Mouse (Mus musculus) hindbrain, postnatal 0 days (tissue): ENCODE data around the gene Srrm1. TPM values are rescaled to one million over a fixed set of nuclear protein-coding genes. Genes with fewer than 3 reads are reported as not detected.
"Not testable (repeated sequence)": the region's sequence is repeated elsewhere in the genome, so short reads cannot be mapped to it uniquely, and the experiment has no call there.

Source experiments
- ATAC-seq: fragments of 200-750 bp; cut with Nextera tagmentation; 2 replicates; pipeline ENCODE4 v1.8.0; 2017; ENCODE audit warnings: mild to moderate bottlenecking, moderate TSS enrichment, moderate library complexity
- DNase-seq: peaks from one replicate; pipeline ENCODE4 v3.0.0-alpha.2; 2015; ENCODE audit warnings: low spot score
- H3K27ac ChIP-seq: fragments of 300-500 bp; sonication (generic); 2 replicates; pipeline ENCODE4 v1.5.1; 2014; ENCODE audit warnings: mild to moderate bottlenecking
- H3K27me3 ChIP-seq: fragments of 300-500 bp; sonication (generic); 2 replicates; pipeline ENCODE4 v1.6.1; 2014; ENCODE audit warnings: low read length, mixed read lengths; ENCODE audit not compliant: insufficient read depth
- H3K36me3 ChIP-seq: fragments of 300-500 bp; sonication (generic); 2 replicates; pipeline ENCODE4 v1.6.1; 2014; ENCODE audit warnings: low read length, mixed read lengths; ENCODE audit not compliant: insufficient read depth
- H3K4me1 ChIP-seq: fragments of 300-500 bp; sonication (generic); 2 replicates; pipeline ENCODE4 v1.6.1; 2014; ENCODE audit warnings: antibody characterized with exemption, low read length, mixed read lengths; ENCODE audit not compliant: insufficient read depth
- H3K4me2 ChIP-seq: fragments of 300-500 bp; sonication (generic); 2 replicates; pipeline ENCODE4 v1.6.1; 2014; ENCODE audit warnings: low read depth, mild to moderate bottlenecking, low read length, moderate library complexity, mixed read lengths
- H3K4me3 ChIP-seq: fragments of 300-500 bp; sonication (generic); 2 replicates; pipeline ENCODE4 v1.5.1; 2014; ENCODE audit warnings: low read length
- H3K9ac ChIP-seq: fragments of 300-500 bp; sonication (generic); replicated peaks from 2 replicates; pipeline ENCODE4 v1.6.1; 2014; ENCODE audit warnings: mild to moderate bottlenecking, low read length, moderate library complexity, mixed read lengths
- H3K9me3 ChIP-seq: fragments of 300-500 bp; sonication (generic); 2 replicates; pipeline ENCODE4 v1.6.1; 2016; ENCODE audit warnings: low read length, mixed read lengths
- CTCF ChIP-seq: IDR thresholded peaks from 2 replicates; pipeline ENCODE4 v1.5.1; 2016; ENCODE audit warnings: antibody characterized with exemption, control low read depth, low read depth
- WGBS: fragments of 180-500 bp; shearing (Covaris S2); extraction: QIAGEN DNeasy Blood & Tissue Kit; methylation state at CpG from one replicate; pipeline ENCODE4 v1.1.7; 2014; 5-methylcytosine and 5-hydroxymethylcytosine counted together
- polyA plus RNA-seq: library from polyadenylated mRNA; unstranded; fragments of >200 nt; fragmentation: Nextera tagmentation; extraction: Ambion mirVana; gene quantifications from 2 replicates; pipeline ENCODE4 v1.2.1, GENCODE M21; 2015
- total RNA-seq: library from RNA; depleted of rRNA; stranded (reverse); fragments of >200 nt; gene quantifications from 2 replicates; pipeline ENCODE4 v1.2.3, GENCODE M21; 2014

The Srrm1 gene
- total and polyA plus RNA-seq, 2 experiments from 2014 or later, result 21.2 to 173 TPM

GRCm38 (mm10) chr4:135282651-135283290 is 70.3 kb downstream of the Srrm1 start:
- 49% methylated on average over 13 of the region's 13 CpGs for WGBS
- H3K27me3 ChIP-seq, result no peaks in the 10 kb centered on the region

DNA sequence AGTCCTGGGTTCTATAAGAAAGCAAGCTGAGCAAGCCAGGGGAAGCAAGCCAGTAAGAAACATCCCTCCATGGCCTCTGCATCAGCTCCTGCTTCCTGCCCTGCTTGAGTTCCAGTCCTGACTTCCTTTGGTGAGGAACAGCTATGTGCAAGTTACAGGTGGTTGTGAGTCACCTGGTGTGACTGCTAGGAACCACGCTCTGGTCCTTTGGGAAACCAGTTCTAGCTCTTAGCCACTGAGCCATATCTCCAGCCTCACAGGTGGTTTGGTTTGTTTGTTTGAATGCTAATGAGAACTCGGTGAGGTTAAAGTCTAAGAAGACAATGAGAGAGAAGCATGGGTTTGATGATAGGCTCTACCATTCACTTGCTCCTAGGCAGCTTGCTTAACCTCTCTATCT is 73.1 kb downstream of the Srrm1 start:
- 74% methylated on average over 2 of the region's 2 CpGs for WGBS
- H3K4me2 ChIP-seq, ATAC-seq: not testable (repeated sequence)

More at GRCm38 (mm10) chr4:135282651-135283290, 70.3 kb downstream of the Srrm1 start:
- Histone ChIP-seq H3K4me2 (no peak overlapping the region), H3K4me3 (no peak overlapping the region), H3K27ac (no peak overlapping the region), H3K4me1 (0 out of 2 replicates have a peak, but pooled peaks cover 8% of the 10 kb centered on the region), H3K9ac (no peak overlapping the region), H3K9me3 (no peaks in the 10 kb centered on the region), H3K36me3 (no peaks in the 10 kb centered on the region)
- DNase-seq (peak; percentile 43), ATAC-seq (no peak)
- TF ChIP-seq CTCF, result no peak

DNA sequence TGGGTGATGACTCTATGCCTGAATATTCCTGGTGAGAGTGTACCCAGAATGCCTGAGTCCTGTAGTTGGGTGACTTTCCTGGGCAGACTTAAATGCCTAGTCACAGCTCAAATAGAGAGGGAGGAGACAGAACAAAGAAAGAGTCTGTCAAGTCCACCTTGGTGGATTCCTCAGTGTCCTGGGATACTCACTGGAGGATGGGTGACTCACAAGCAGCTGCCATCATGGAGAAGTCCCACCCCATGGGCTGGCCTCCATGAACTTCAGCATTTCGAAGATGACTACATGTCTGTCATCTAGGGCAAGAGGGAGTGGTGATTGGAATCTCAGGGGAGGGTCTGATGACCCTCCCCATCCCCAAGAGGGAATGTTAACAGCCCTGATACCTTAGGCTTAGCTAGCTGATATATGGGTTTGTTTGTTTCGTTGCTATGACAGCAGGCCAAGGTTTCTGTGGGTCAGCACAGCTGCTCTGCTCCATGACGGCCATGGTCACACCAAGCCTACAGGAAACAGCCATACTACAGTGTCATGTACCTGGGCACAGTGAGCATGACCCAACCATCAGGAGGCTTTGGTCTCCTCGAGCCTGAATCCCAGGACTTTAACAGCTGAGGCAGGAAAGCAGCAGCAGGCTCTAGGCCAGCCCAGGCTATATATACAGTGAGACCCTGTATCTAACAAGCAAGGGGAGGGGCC is 76.3 kb downstream of the Srrm1 start:
- H3K4me3 ChIP-seq, result no peak overlapping the region
- no peaks in the 10 kb centered on the region for H3K4me1 ChIP-seq
- no peak overlapping the region for H3K27ac ChIP-seq
- ATAC-seq (no peak), DNase-seq (no peak)
- no peaks in the 10 kb centered on the region for H3K27me3 ChIP-seq
- 68% methylated on average over 4 of the region's 4 CpGs for WGBS
- no peaks in the 10 kb centered on the region for H3K9me3 ChIP-seq
- no peak for TF ChIP-seq CTCF
- H3K4me2 ChIP-seq, result no peak overlapping the region
- H3K9ac ChIP-seq, result no peak overlapping the region
- no peaks in the 10 kb centered on the region for H3K36me3 ChIP-seq

More for the DNA sequence above, 73.1 kb downstream of the Srrm1 start:
- not testable (repeated sequence) for H3K4me3 ChIP-seq, DNase-seq, H3K9me3 ChIP-seq, H3K9ac ChIP-seq, H3K27ac ChIP-seq, H3K27me3 ChIP-seq, H3K4me1 ChIP-seq, H3K36me3 ChIP-seq

GRCm38 (mm10) chr4:135274761-135275160 is 78.4 kb downstream of the Srrm1 start:
- 67% methylated on average over 7 of the region's 7 CpGs for WGBS
- no peak for DNase-seq

GRCm38 (mm10) chr4:135273307-135273682 is 79.8 kb downstream of the Srrm1 start:
- Histone ChIP-seq H3K27ac (peak overlapping the region; percentile 45; the same call in 1 of the 2 replicates), H3K9ac (peak overlapping the region; percentile 76; the same call in 1 of the 2 replicates), H3K27me3 (no peaks in the 10 kb centered on the region)

More at GRCm38 (mm10) chr4:135274761-135275160, 78.4 kb downstream of the Srrm1 start:
- H3K4me3 ChIP-seq, result no peak overlapping the region
- TF ChIP-seq CTCF, result no peak
- H3K4me1 ChIP-seq, result no peaks in the 10 kb centered on the region
- H3K9me3 ChIP-seq, result no peaks in the 10 kb centered on the region
- no peak overlapping the region for H3K27ac ChIP-seq
- no peak overlapping the region for H3K4me2 ChIP-seq
- no peaks in the 10 kb centered on the region for H3K36me3 ChIP-seq
- ATAC-seq, result no peak
- no peaks in the 10 kb centered on the region for H3K27me3 ChIP-seq
- no peak overlapping the region for H3K9ac ChIP-seq

GRCm38 (mm10) chr4:135272640-135273306 is 80.3 kb downstream of the Srrm1 start, which contains the start of gene Clic4:
Gene Clic4 (minus strand): TSS chr4:135272814.
- DNase-seq (peak; percentile 98), ATAC-seq (peak; percentile 99)
- Histone ChIP-seq H3K4me3 (peak within 1 kb of the TSS; percentile 79), H3K9ac (peak within 1 kb of the TSS; percentile 76), H3K27ac (peak within 1 kb of the TSS; percentile 88), H3K9me3 (no peaks in the 10 kb centered on the region), H3K4me2 (peak within 1 kb of the TSS; percentile 78), H3K4me1 (peaks cover 3% of the 10 kb centered on the region; the same call in 1 of the 2 replicates), H3K27me3 (no peaks in the 10 kb centered on the region), H3K36me3 (no peaks in the 10 kb centered on the region)
- peak; percentile 39 for TF ChIP-seq CTCF
- WGBS, result 0% methylated on average over 59 of the region's 64 CpGs

More at GRCm38 (mm10) chr4:135273307-135273682, 79.8 kb downstream of the Srrm1 start:
- H3K4me1 ChIP-seq, result no peaks in the 10 kb centered on the region
- H3K36me3 ChIP-seq, result no peaks in the 10 kb centered on the region
- TF ChIP-seq CTCF, result no peak
- H3K4me2 ChIP-seq, result peak overlapping the region; percentile 78
- WGBS, result 6% methylated on average over 17 of the region's 17 CpGs
- no peaks in the 10 kb centered on the region for H3K9me3 ChIP-seq
- ATAC-seq, result no peak
- no peak for DNase-seq
- peak overlapping the region; percentile 79 for H3K4me3 ChIP-seq
